Mouse (Mus musculus) limb, embryonic 12.5 days (tissue): ENCODE measurements at regions not wholly inside any gene's neighbourhood (a gene's known extent, or its start where the extent isn't known, plus 50 kb on each side); places are given as distances from the start of the nearest gene placed in this dataset.

Source experiments
- ATAC-seq: fragments of 200-750 bp; cut with Nextera tagmentation; 2 replicates; pipeline ENCODE4 v1.8.0; 2017; ENCODE audit warnings: low read depth, moderate TSS enrichment; ENCODE audit not compliant: insufficient number of reproducible peaks, insufficient read depth, low FRiP score, low TSS enrichment
- H3K27ac ChIP-seq: fragments of 300-500 bp; sonication (generic); 2 replicates; pipeline ENCODE4 v1.5.1; 2016; ENCODE audit warnings: mild to moderate bottlenecking, moderate library complexity
- H3K27me3 ChIP-seq: fragments of 300-500 bp; sonication (generic); 2 replicates; pipeline ENCODE4 v1.6.1; 2016; ENCODE audit warnings: mild to moderate bottlenecking, moderate library complexity
- H3K36me3 ChIP-seq: fragments of 300-500 bp; sonication (generic); 2 replicates; pipeline ENCODE4 v1.6.1; 2016; ENCODE audit warnings: mild to moderate bottlenecking, moderate library complexity
- H3K4me1 ChIP-seq: fragments of 300-500 bp; sonication (generic); replicated peaks from 2 replicates; pipeline ENCODE4 v1.6.1; 2016
- H3K4me2 ChIP-seq: fragments of 300-500 bp; sonication (generic); 2 replicates; pipeline ENCODE4 v1.6.1; 2016; ENCODE audit warnings: mild to moderate bottlenecking, moderate library complexity
- H3K4me3 ChIP-seq: fragments of 300-500 bp; sonication (generic); replicated peaks from 2 replicates; pipeline ENCODE4 v1.5.1; 2016; ENCODE audit warnings: mild to moderate bottlenecking
- H3K9ac ChIP-seq: fragments of 300-500 bp; sonication (generic); replicated peaks from 2 replicates; pipeline ENCODE4 v1.6.1; 2016; ENCODE audit warnings: mild to moderate bottlenecking, moderate library complexity
- H3K9me3 ChIP-seq: fragments of 300-500 bp; sonication (generic); 2 replicates; pipeline ENCODE4 v1.6.1; 2016; ENCODE audit warnings: mild to moderate bottlenecking, moderate library complexity
- WGBS: fragments of 180-500 bp; shearing (Covaris S2); methylation state at CpG from one replicate; pipeline ENCODE4 v1.1.7; 2016; 5-methylcytosine and 5-hydroxymethylcytosine counted together

DNA sequence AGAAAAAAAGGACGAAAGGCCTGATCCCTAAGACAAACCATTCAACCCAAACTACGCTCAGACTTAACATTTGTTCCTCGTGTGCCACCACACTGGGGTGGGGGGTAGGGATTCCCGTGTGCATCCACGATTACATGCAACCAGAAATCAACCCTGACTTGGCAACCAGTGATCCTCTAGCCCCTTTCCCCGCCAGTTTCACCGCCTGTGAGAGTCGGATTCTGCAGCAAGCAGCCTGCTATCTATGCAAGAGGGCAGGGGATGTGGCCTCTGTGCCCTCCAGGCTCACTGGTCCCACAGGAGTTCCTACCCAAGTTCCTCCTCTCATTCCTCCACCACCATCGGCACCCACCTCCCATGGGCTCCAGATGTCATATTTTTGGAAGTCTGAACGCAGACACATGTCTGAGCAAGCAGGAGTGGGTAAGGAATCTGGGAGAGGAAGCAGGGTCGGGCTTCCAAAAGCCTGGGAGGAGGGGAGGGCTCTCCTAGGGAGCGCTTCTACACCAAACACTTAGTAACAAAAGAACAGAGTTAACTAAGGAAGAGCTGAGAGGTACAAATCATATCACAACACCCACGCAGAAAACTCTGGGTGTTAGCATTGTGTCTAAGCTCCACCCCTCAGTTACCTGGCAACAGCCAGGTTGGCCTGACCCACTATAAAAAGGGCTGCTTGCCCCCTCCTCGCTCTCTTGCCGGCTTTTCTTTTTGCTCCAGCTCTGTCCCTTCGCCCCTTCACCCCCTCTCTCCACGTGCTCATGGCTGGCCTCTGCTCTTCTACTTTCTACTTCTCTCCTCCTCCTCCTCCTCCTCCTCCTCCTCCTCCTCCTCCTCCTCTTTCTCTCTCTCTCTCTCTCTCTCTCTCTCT, 127.9 kb upstream of the Arid1b start:
- no peaks in the 10 kb centered on the region for H3K9me3 ChIP-seq
- H3K27me3 ChIP-seq = no peaks in the 10 kb centered on the region
- ATAC-seq = peak; percentile 47; the same call in 1 of the 2 replicates
- H3K4me3 ChIP-seq = no peak overlapping the region
- 54% methylated on average over 16 of the region's 17 CpGs for WGBS
- no peaks in the 10 kb centered on the region for H3K36me3 ChIP-seq
- peak overlapping the region; percentile 53 for H3K27ac ChIP-seq
- H3K4me1 ChIP-seq = peaks cover 14% of the 10 kb centered on the region
- H3K9ac ChIP-seq = no peak overlapping the region
- H3K4me2 ChIP-seq = peak overlapping the region; percentile 1; the same call in 1 of the 2 replicates

DNA sequence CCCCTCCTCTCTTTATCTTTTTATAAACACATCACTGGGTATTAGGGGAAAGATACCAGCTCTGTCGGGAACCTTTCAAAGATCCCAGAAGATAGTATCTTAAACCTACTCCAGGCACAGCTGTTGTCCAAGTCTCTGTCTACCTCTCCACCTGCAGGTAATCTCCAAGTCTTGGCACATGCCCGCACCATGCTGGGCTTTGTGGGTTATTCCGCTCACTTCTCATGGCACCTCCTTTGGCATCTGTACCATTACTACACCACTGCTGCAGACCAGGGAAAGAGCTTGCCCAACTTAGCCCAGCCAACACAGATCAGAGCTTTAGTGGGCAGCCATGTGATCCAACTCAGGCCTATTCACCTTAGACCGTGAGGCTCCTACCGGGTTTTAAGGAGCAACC, 127.0 kb upstream of the Arid1b start:
- H3K9ac ChIP-seq = no peak overlapping the region
- no peak for ATAC-seq
- no peak overlapping the region for H3K4me3 ChIP-seq
- no peaks in the 10 kb centered on the region for H3K27me3 ChIP-seq
- no peaks in the 10 kb centered on the region for H3K36me3 ChIP-seq
- peaks cover 14% of the 10 kb centered on the region for H3K4me1 ChIP-seq
- no peak overlapping the region for H3K27ac ChIP-seq
- no peak overlapping the region for H3K4me2 ChIP-seq
- H3K9me3 ChIP-seq = no peaks in the 10 kb centered on the region
- WGBS = 96% methylated on average over 5 of the region's 5 CpGs

- no peak for ATAC-seq
- Histone ChIP-seq H3K9me3 (no peaks in the 10 kb centered on the region), H3K4me2 (no peak overlapping the region), H3K27me3 (no peaks in the 10 kb centered on the region), H3K9ac (no peak overlapping the region), H3K4me3 (no peak overlapping the region), H3K27ac (no peak overlapping the region), H3K36me3 (no peaks in the 10 kb centered on the region), H3K4me1 (peaks cover 14% of the 10 kb centered on the region)
- 85% methylated on average over 9 of the region's 9 CpGs for WGBS
Observed at GRCm38 (mm10) chr17:4867754-4868445, 126.2 kb upstream of the Arid1b start.

DNA sequence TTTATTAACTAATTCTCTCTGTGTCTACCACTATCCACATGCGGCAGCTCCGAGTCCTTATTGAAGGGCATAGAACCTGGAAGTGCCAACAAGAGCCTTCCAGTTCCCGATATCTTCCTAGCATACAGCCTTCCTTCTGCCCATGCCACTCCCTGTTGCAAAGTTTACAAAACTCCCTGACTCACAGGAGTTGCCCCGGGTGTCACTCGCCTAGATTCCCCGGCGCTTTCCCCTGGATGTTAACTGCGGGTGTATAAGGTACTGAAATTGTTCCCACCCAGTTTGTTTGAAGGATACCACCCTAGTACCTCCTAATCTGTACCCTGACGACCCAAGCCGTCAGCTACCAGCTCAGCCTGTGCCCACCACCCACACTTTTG, 125.7 kb upstream of the Arid1b start:
- ATAC-seq = no peak
- no peak overlapping the region for H3K4me3 ChIP-seq
- H3K9ac ChIP-seq = no peak overlapping the region
- H3K27me3 ChIP-seq = no peaks in the 10 kb centered on the region
- H3K9me3 ChIP-seq = no peaks in the 10 kb centered on the region
- no peak overlapping the region for H3K27ac ChIP-seq
- no peaks in the 10 kb centered on the region for H3K36me3 ChIP-seq
- no peak overlapping the region for H3K4me2 ChIP-seq
- 89% methylated on average over 10 of the region's 10 CpGs for WGBS
- H3K4me1 ChIP-seq = peaks cover 14% of the 10 kb centered on the region

GRCm38 (mm10) chr17:4868861-4869260, 125.3 kb upstream of the Arid1b start:
- H3K9ac ChIP-seq = no peak overlapping the region
- no peak overlapping the region for H3K27ac ChIP-seq
- H3K4me1 ChIP-seq = peaks cover 14% of the 10 kb centered on the region
- H3K4me2 ChIP-seq = no peak overlapping the region
- H3K27me3 ChIP-seq = no peaks in the 10 kb centered on the region
- WGBS = 85% methylated on average over 5 of the region's 5 CpGs
- ATAC-seq = no peak
- no peaks in the 10 kb centered on the region for H3K36me3 ChIP-seq
- no peak overlapping the region for H3K4me3 ChIP-seq
- H3K9me3 ChIP-seq = no peaks in the 10 kb centered on the region

GRCm38 (mm10) chr17:4871267-4871666, 122.9 kb upstream of the Arid1b start:
- 66% methylated on average over 2 of the region's 2 CpGs for WGBS

GRCm38 (mm10) chr17:4874459-4874858, 119.7 kb upstream of the Arid1b start:
- no peaks in the 10 kb centered on the region for H3K9me3 ChIP-seq
- H3K4me2 ChIP-seq = no peak overlapping the region
- H3K36me3 ChIP-seq = no peaks in the 10 kb centered on the region
- peaks cover 27% of the 10 kb centered on the region for H3K4me1 ChIP-seq
- no peak overlapping the region for H3K27ac ChIP-seq
- no peak for ATAC-seq
- no peak overlapping the region for H3K9ac ChIP-seq
- H3K27me3 ChIP-seq = no peaks in the 10 kb centered on the region
- H3K4me3 ChIP-seq = no peak overlapping the region
- WGBS = 84% methylated on average over 2 of the region's 2 CpGs

More at GRCm38 (mm10) chr17:4871267-4871666, 122.9 kb upstream of the Arid1b start:
- no peak for ATAC-seq
- no peak overlapping the region for H3K27ac ChIP-seq
- no peaks in the 10 kb centered on the region for H3K9me3 ChIP-seq
- no peaks in the 10 kb centered on the region for H3K27me3 ChIP-seq
- H3K4me1 ChIP-seq = peaks cover 21% of the 10 kb centered on the region
- no peak overlapping the region for H3K4me3 ChIP-seq
- no peak overlapping the region for H3K4me2 ChIP-seq
- no peak overlapping the region for H3K9ac ChIP-seq
- no peaks in the 10 kb centered on the region for H3K36me3 ChIP-seq

- Histone ChIP-seq H3K4me1 (peaks cover 27% of the 10 kb centered on the region), H3K27ac (peak overlapping the region; percentile 13; the same call in 1 of the 2 replicates), H3K36me3 (no peaks in the 10 kb centered on the region), H3K9me3 (no peaks in the 10 kb centered on the region), H3K9ac (no peak overlapping the region), H3K4me2 (no peak overlapping the region), H3K27me3 (no peaks in the 10 kb centered on the region), H3K4me3 (no peak overlapping the region)
- 65% methylated on average over 10 of the region's 10 CpGs for WGBS
- peak; percentile 34; the same call in 1 of the 2 replicates for ATAC-seq
Observed at GRCm38 (mm10) chr17:4875086-4876046, 118.8 kb upstream of the Arid1b start.

- Histone ChIP-seq H3K9ac (no peak overlapping the region), H3K27me3 (no peaks in the 10 kb centered on the region), H3K9me3 (no peaks in the 10 kb centered on the region), H3K27ac (no peak overlapping the region), H3K4me2 (no peak overlapping the region), H3K36me3 (no peaks in the 10 kb centered on the region), H3K4me1 (peaks cover 27% of the 10 kb centered on the region), H3K4me3 (no peak overlapping the region)
- ATAC-seq = no peak
- WGBS = 75% methylated on average over 4 of the region's 4 CpGs
Observed at GRCm38 (mm10) chr17:4876431-4876830, 117.7 kb upstream of the Arid1b start.

DNA sequence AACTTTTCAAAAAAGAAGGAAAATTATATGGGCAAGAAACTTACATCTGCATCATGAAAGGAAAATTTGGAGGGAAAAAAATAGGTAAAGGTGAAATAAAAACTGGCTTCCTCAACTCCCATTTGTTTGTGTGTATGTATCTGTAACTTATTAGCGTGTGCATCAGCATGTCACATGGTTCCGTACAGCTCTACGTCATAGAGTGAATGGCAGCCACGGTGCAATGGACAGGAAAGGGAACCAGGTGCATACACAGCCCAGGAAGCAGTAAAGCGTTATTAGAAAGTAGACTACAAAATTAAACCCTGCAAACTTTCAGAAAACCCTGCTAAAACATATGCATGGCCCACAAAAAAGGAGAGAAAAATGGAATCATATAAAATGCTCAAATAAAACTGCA, 112.7 kb upstream of the Arid1b start:
- H3K9me3 ChIP-seq = no peaks in the 10 kb centered on the region
- H3K27ac ChIP-seq = no peak overlapping the region
- no peaks in the 10 kb centered on the region for H3K36me3 ChIP-seq
- no peak overlapping the region for H3K4me3 ChIP-seq
- H3K4me1 ChIP-seq = peaks cover 5% of the 10 kb centered on the region
- H3K9ac ChIP-seq = no peak overlapping the region
- no peak for ATAC-seq
- H3K27me3 ChIP-seq = no peaks in the 10 kb centered on the region
- WGBS = 68% methylated on average over 5 of the region's 5 CpGs
- H3K4me2 ChIP-seq = no peak overlapping the region

DNA sequence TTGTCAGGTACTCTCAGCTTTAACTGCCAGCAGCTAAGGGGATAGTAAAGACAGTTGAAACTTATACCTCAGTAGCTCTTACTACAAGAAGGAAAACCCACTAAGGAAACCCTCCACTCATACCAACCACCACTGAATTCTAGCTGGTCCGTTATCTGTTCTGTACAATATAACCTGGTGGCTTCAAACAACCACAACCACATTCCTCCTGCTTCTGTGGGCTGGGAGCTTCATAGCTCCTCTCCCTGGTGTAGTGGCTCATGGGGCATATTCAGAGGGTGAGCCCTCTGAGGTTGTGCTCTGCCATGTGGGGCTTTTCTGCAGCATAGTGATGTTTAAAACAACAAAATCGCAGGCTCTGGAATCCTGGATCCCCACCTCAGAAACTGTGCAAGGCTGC, 110.0 kb upstream of the Arid1b start:
- WGBS = 77% methylated on average over 2 of the region's 2 CpGs
- no peak overlapping the region for H3K27ac ChIP-seq
- no peaks in the 10 kb centered on the region for H3K4me1 ChIP-seq
- no peak overlapping the region for H3K4me2 ChIP-seq
- no peak for ATAC-seq
- H3K9ac ChIP-seq = no peak overlapping the region
- no peaks in the 10 kb centered on the region for H3K9me3 ChIP-seq
- H3K36me3 ChIP-seq = no peaks in the 10 kb centered on the region
- H3K4me3 ChIP-seq = no peak overlapping the region
- no peaks in the 10 kb centered on the region for H3K27me3 ChIP-seq
